Mouse (Mus musculus) bone marrow, adult 2 months (tissue): ENCODE measurements around the gene Siglecf.
"Not testable (repeated sequence)": the region's sequence is repeated elsewhere in the genome, so short reads cannot be mapped to it uniquely, and the experiment has no call there.

Experiments used
- CTCF ChIP-seq: fragments of 200-500 bp; IDR thresholded peaks from 2 replicates; pipeline ENCODE4 v1.5.1; 2011; ENCODE audit warnings: low read length, control low read depth; ENCODE audit not compliant: control insufficient read depth, insufficient read depth
- POLR2A ChIP-seq: fragments of 200-500 bp; IDR thresholded peaks from 2 replicates; pipeline ENCODE4 v1.6.1; 2011; ENCODE audit warnings: low read depth, mild to moderate bottlenecking, control low read depth, low read length, borderline replicate concordance; ENCODE audit not compliant: control insufficient read depth

DNA sequence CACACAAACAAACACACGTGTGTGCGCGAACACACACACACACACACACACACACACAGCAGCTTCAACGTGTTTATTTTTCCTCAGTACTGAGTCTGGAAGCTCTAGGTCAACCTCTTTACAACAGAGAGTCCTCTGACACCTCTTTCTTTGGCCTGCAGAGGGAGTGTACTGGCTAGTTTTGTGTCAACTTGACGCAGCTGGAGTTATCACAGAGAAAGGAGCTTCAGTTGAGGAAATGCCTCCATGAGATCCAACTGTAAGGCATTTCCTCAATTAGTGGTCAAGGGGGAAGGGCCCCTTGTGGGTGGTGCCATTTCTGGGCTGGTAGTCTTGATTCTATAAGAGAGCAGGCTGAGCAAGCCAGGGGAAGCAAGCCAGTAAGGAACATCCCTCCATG, 1.5 kb upstream of the Siglecf start:
- not testable (repeated sequence) for TF ChIP-seq CTCF, POLR2A
